ENCODE assay signal across 7 mouse cellular contexts in the genomic region with DNA sequence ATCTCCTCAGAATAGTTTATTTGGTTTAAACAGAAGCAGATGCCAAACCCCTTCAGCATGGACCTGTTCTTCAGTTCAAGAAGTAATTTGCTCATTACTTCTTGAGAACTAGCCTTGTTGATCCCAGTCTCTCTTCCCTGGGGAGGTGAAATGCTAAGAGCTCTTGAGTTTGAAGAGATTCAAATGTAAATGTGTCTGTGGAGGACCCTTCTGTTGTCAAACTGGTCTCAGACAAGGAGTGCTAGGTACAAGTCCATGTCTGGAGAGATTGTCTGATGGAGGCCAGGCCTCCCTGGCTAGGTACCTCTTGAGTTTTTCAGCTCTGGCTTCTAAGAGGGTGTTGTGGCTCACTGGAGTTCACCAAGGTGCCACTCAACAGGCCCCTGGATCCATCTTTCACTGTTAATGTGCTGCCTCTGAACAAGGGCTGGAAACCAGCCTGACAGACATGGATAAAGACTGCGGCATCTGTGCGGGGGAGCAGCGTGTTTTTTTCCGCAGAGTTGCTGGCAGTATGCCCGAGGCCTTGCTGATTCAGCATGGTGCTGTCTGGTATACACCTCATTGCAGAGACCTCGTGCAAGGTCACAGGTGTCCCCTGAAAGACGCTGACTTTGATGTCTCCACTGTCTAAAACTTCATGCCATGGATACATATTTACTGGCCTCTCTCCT. TPM values are rescaled to one million over a fixed set of nuclear protein-coding genes. Genes with fewer than 3 reads are reported as not detected.
A peak's percentile ranks its signal among the peaks of the same experiment; 100 is the strongest.
DNase-seq lines count a peak whose midpoint lies in the region; ATAC-seq lines count a peak whose summit lies in the region.

No protein-coding gene starts in this region.

- no peak for DNase-seq in midbrain, embryonic 11.5 days (ENCODE audit: low spot score, missing footprints)
- DNase-seq in cerebellum, adult 9-11 months: peak; percentile 65
- peak; percentile 63 to 82 for DNase-seq in layer of hippocampus, postnatal 25 days (ENCODE audit: extremely low spot score in 1 of 2, low spot score in 1 of 2)
- peak; percentile 73 for DNase-seq in right cerebral cortex, postnatal 25 days
- no peak for DNase-seq in retina, embryonic 14.5 days (ENCODE audit: low spot score)
- DNase-seq in hindbrain, embryonic 11.5 days (ENCODE audit: low spot score): no peak

- H3K4me1 ChIP-seq in midbrain, embryonic 13.5 days (replicated peaks): peaks cover 10% of the 10 kb centered on the region; the same call in 1 of the 2 replicates
- H3K4me1 ChIP-seq in midbrain, embryonic 11.5 days (ENCODE audit: control insufficient read depth, insufficient read depth, low read length): no peaks in the 10 kb centered on the region
- H3K4me1 ChIP-seq in hindbrain, embryonic 11.5 days (replicated peaks; ENCODE audit: control insufficient read depth, insufficient read depth, low read length): no peaks in the 10 kb centered on the region

- H3K27me3 ChIP-seq in midbrain, embryonic 13.5 days: no peaks in the 10 kb centered on the region
- H3K27me3 ChIP-seq in midbrain, embryonic 11.5 days (ENCODE audit: control insufficient read depth, insufficient read depth, low read length): no peaks in the 10 kb centered on the region
- no peaks in the 10 kb centered on the region for H3K27me3 ChIP-seq in hindbrain, embryonic 11.5 days (ENCODE audit: control insufficient read depth, insufficient read depth, low read length)

- H3K36me3 ChIP-seq in midbrain, embryonic 13.5 days: peaks cover 12% of the 10 kb centered on the region
- H3K36me3 ChIP-seq in midbrain, embryonic 11.5 days (ENCODE audit: control insufficient read depth, insufficient read depth, low read length): no peaks in the 10 kb centered on the region
- 0 out of 2 replicates have a peak, but pooled peaks cover 1% of the 10 kb centered on the region for H3K36me3 ChIP-seq in hindbrain, embryonic 11.5 days (ENCODE audit: control insufficient read depth, insufficient read depth, low read length)

- ATAC-seq in midbrain, embryonic 13.5 days: peak; percentile 38; the same call in 1 of the 2 replicates
- ATAC-seq in midbrain, embryonic 11.5 days (ENCODE audit: low FRiP score): no peak
- no peak for ATAC-seq in hindbrain, embryonic 11.5 days (ENCODE audit: low FRiP score)

- no peak overlapping the region for H3K4me3 ChIP-seq in midbrain, embryonic 13.5 days (replicated peaks)
- H3K4me3 ChIP-seq in midbrain, embryonic 11.5 days (ENCODE audit: low read depth, low read length): no peak overlapping the region
- H3K4me3 ChIP-seq in hindbrain, embryonic 11.5 days (ENCODE audit: low read depth, low read length): no peak overlapping the region

- H3K4me2 ChIP-seq in midbrain, embryonic 13.5 days (replicated peaks): no peak overlapping the region
- H3K4me2 ChIP-seq in midbrain, embryonic 11.5 days: no peak overlapping the region
- H3K4me2 ChIP-seq in hindbrain, embryonic 11.5 days (replicated peaks; ENCODE audit: low read depth, low read length): no peak overlapping the region

- H3K27ac ChIP-seq in midbrain, embryonic 13.5 days: no peak overlapping the region
- H3K27ac ChIP-seq in midbrain, embryonic 11.5 days (ENCODE audit: low read depth, low read length): no peak overlapping the region
- H3K27ac ChIP-seq in hindbrain, embryonic 11.5 days (ENCODE audit: low read depth, low read length): no peak overlapping the region

- H3K9me3 ChIP-seq in midbrain, embryonic 13.5 days: no peaks in the 10 kb centered on the region
- H3K9me3 ChIP-seq in midbrain, embryonic 11.5 days (ENCODE audit: control insufficient read depth, low read length): no peaks in the 10 kb centered on the region
- no peaks in the 10 kb centered on the region for H3K9me3 ChIP-seq in hindbrain, embryonic 11.5 days (ENCODE audit: control insufficient read depth, low read length)

- WGBS in midbrain, embryonic 13.5 days: 90% methylated on average over 7 of the region's 7 CpGs
- 86% methylated on average over 7 of the region's 7 CpGs for WGBS in midbrain, embryonic 11.5 days
- WGBS in hindbrain, embryonic 11.5 days: 88% methylated on average over 7 of the region's 7 CpGs

- no peak overlapping the region for H3K9ac ChIP-seq in midbrain, embryonic 13.5 days (replicated peaks)
- H3K9ac ChIP-seq in midbrain, embryonic 11.5 days (ENCODE audit: low read length): no peak overlapping the region
- no peak overlapping the region for H3K9ac ChIP-seq in hindbrain, embryonic 11.5 days (ENCODE audit: low read depth, low read length)

RNA-seq across cellular contexts. Expression of a gene that starts 45.6 kb away (rescaled TPM):
- 197 and 202 TPM in 2 replicates for polyA plus RNA-seq in midbrain, embryonic 13.5 days (2015; fragmentation: Nextera tagmentation; extraction: Ambion mirVana)
- polyA plus RNA-seq in midbrain, embryonic 11.5 days (2014; fragmentation: Nextera tagmentation; extraction: Ambion mirVana): 72.1 TPM in 2 replicates
- 10 to 100 TPM; 79.8 to 83.3 TPM for total RNA-seq in layer of hippocampus, postnatal 25 days (2021)
- polyA plus RNA-seq in hindbrain, embryonic 11.5 days (2014; fragmentation: Nextera tagmentation; extraction: Ambion mirVana): 75.3 and 87.5 TPM in 2 replicates

Comparison
In these comparisons a context has a peak if more than half of its experiments do, and no peak if none do; other contexts are left out.
1. DNase-seq: peak in cerebellum, adult 9-11 months (single experiment), layer of hippocampus, postnatal 25 days (2 of 2) and right cerebral cortex, postnatal 25 days (single experiment); none in midbrain, embryonic 11.5 days (single experiment), retina, embryonic 14.5 days (single experiment) and hindbrain, embryonic 11.5 days (single experiment).